Mouse (Mus musculus) adrenal gland, adult 10 weeks (tissue): Measurements from ENCODE around the gene Epn1. TPM values are rescaled to one million over a fixed set of nuclear protein-coding genes. Genes with fewer than 3 reads are reported as not detected.

ENCODE experiments used
- polyA plus RNA-seq: library from polyadenylated mRNA; stranded (reverse); fragments of 350-450 nt; fragmentation: Illumina TruSeq; extraction: RNeasy Lipid Tissue Mini Kit (QIAGEN cat#74804); gene quantifications from one replicate; pipeline ENCODE4 v1.2.3, GENCODE M21; 2014; ENCODE audit warnings: low read depth, low replicate concordance

The Epn1 gene
- 2.2 TPM for polyA plus RNA-seq

GRCm38 (mm10) chr7:5080010-5080751 is at the start of gene Epn1:
Gene Epn1 (plus strand): TSS chr7:5080235.

GRCm38 (mm10) chr7:5033818-5034217 is 46.2 kb upstream of the Epn1 start, which contains the start of gene 4632433K11Rik:
Gene 4632433K11Rik (plus strand): TSS chr7:5034118.

GRCm38 (mm10) chr7:5038109-5038732 is 41.8 kb upstream of the Epn1 start, which contains the start of gene Zfp784:
Gene Zfp784 (minus strand): TSS chr7:5038446.

GRCm38 (mm10) chr7:5051193-5052192 is 28.5 kb upstream of the Epn1 start, which contains the start of gene Zfp580:
Gene Zfp580 (plus strand): TSS chr7:5051538.

GRCm38 (mm10) chr7:5061774-5062359 is 18.2 kb upstream of the Epn1 start, which contains the start of gene U2af2:
Gene U2af2 (plus strand): TSS chr7:5062143.

GRCm38 (mm10) chr7:5116850-5117249 is 36.8 kb downstream of the Epn1 start, which contains the start of gene Rfpl4:
Gene Rfpl4 (minus strand): TSS chr7:5116950.

GRCm38 (mm10) chr7:5125549-5126406 is 45.7 kb downstream of the Epn1 start, which contains the start of gene Rasl2-9:
Gene Rasl2-9 (minus strand): TSS chr7:5125950.

Other genes starting within 250 kb of the Epn1 start
- gene Shisa7, start 235.5 kb upstream of the Epn1 start, polyA plus RNA-seq = 1.0 TPM
- gene Isoc2b, start 210.0 kb upstream of the Epn1 start, polyA plus RNA-seq = 3.3 TPM
- gene Isoc2a, start 203.1 kb upstream of the Epn1 start, polyA plus RNA-seq = 2.7 TPM
- gene Gm36210, start 173.7 kb upstream of the Epn1 start, polyA plus RNA-seq = not detected
- not detected for gene Zfp628, start 165.0 kb upstream of the Epn1 start, polyA plus RNA-seq
- 1.2 TPM for gene Nat14, start 158.2 kb upstream of the Epn1 start, polyA plus RNA-seq
- not detected for gene Ssc5d, start 154.4 kb upstream of the Epn1 start, polyA plus RNA-seq
- gene Sbk2, start 115.8 kb upstream of the Epn1 start, polyA plus RNA-seq = not detected
- not detected for gene Sbk3, start 109.1 kb upstream of the Epn1 start, polyA plus RNA-seq
- 7.5 TPM for gene Zfp579, start 84.1 kb upstream of the Epn1 start, polyA plus RNA-seq
- gene Zfp524, start 65.8 kb upstream of the Epn1 start, polyA plus RNA-seq = not detected
- 12.4 TPM for gene Fiz1, start 65.5 kb upstream of the Epn1 start, polyA plus RNA-seq
- gene Gm44973, start 64.7 kb upstream of the Epn1 start, polyA plus RNA-seq = not detected
- 4.8 TPM for gene Zfp865, start 59.9 kb upstream of the Epn1 start, polyA plus RNA-seq
- gene Ccdc106, start 59.7 kb upstream of the Epn1 start, polyA plus RNA-seq = not detected
- 4.7 TPM for gene 4632433K11Rik, start 46.1 kb upstream of the Epn1 start, polyA plus RNA-seq
- 3.0 TPM for gene Zfp784, start 41.8 kb upstream of the Epn1 start, polyA plus RNA-seq
- gene Zfp580, start 28.7 kb upstream of the Epn1 start, polyA plus RNA-seq = 0.58 TPM
- gene U2af2, start 18.1 kb upstream of the Epn1 start, polyA plus RNA-seq = 12.6 TPM
- not detected for gene Rfpl4, start 36.7 kb downstream of the Epn1 start, polyA plus RNA-seq
- gene Rasl2-9, start 45.7 kb downstream of the Epn1 start, polyA plus RNA-seq = 1.5 TPM
- gene Vmn1r55, start 69.4 kb downstream of the Epn1 start, polyA plus RNA-seq = not detected
- gene Vmn1r56, start 116.5 kb downstream of the Epn1 start, polyA plus RNA-seq = not detected
- gene Vmn1r57, start 138.3 kb downstream of the Epn1 start, polyA plus RNA-seq = not detected